Mouse (Mus musculus): ENCODE measurements around the gene Bmpr1b.

Bmpr1b gene

DNA sequence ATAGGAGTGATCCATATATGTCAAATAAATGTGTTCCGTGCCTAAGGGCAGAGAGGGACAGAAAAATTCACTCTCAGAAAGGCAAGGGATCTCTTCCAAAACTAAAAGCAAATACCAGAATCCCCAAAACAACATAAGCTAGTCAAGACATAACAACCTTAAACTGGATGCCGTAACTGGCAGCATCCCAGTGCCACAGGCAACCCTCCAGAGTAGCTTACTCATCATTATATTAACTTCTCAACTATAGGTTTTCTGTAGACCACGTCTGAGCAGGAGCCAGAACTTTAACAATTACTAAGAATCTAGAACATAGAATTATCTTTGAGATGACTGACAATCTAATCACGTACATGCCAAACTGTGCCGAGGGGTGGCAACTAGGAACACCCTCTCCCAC is 128.9 kb downstream of the Bmpr1b start:
- DNase-seq (ENCODE audit: low spot score in 2 of 2) = no peak

GRCm38 (mm10) chr3:142034160-142034559 is 135.1 kb downstream of the Bmpr1b start:
- no peak for DNase-seq (ENCODE audit: low spot score in 2 of 2)

- no peak for DNase-seq (ENCODE audit: low spot score in 2 of 2)
These were observed 149.5 kb downstream of the Bmpr1b start for GRCm38 (mm10) chr3:142019716-142020115.

- DNase-seq (ENCODE audit: low spot score in 2 of 2) = no peak
These were observed 184.7 kb downstream of the Bmpr1b start for GRCm38 (mm10) chr3:141984548-141984947.

DNA sequence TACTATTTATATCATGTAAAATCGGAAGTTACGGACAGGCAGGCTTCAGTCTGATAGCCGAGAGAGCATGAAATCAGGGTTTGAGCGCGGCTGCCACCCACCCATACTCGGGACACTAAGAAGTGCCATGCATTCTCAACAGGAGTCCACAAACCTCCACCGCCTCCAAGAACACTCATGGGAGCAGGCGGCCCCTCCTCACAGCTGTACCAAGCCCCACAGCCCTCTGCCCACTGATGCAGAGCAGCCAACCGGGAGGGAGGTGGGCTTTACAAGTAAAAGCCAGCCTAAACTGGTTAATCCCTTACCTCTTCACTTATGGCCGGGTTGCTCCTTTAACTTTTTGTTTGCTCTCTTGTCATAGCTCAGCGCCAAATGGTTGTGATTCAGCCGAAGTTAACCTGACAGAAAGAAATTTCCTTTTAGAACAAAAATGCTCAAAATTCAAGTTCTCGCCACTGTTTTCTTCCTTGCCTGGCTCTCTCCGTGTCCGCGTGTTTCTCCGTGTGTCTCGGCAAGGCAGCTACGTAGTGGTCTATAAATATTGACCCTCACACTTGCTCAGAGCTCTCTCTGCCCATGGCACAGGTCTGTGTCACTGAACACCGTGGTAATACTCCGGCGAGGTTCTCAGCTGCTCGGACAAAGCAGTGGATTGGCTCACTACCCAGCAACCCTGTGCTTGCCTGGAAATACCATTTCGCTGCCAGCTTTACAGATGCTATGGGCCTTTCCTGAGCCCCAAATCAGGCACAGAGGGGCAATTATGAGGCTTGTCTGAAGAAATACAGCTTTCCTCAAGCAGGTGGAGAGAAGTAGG is 187.4 kb downstream of the Bmpr1b start:
- DNase-seq (ENCODE audit: low spot score in 2 of 2) = no peak

DNA sequence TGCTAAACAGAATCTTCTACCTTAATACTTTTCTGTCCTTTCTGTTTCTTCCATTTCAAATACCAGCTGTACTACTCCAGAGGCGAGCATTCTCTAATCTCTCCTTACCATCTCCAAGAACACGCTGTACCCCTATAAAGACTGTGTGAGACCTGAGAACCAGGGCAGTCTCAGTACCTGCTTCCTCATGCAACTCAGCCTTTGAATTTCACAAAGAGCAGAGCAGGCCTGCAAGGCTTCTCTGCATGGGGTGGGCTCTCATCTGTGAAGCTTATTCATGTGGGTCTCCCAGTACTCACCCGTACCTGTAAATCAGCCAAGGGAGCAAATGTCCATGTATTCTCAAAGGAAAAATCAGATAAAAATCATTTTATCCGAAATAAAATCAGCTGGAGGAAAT is 203.0 kb downstream of the Bmpr1b start:
- DNase-seq (ENCODE audit: low spot score in 2 of 2) = no peak

DNA sequence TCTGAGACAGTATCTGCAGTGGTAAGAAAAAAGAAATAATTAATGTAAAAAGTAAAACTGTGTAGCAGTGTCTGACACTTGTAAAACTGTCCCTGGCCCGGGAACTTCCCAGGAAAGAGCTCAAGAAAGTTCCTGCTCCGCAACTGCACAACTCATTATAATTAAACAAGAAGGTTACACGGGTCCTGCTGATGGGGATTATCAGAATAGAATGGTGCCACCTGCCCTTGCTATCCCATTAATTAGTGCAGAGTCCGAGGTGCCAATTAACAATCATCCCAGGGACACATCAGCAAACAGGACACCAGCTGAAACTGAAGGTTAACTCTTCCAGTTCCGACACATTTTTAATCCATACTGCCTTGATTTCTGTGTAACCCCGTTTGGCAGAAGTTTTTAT is 216.3 kb downstream of the Bmpr1b start:
- no peak for DNase-seq (ENCODE audit: low spot score in 2 of 2)

GRCm38 (mm10) chr3:141950642-141951041 is 218.6 kb downstream of the Bmpr1b start:
- DNase-seq (ENCODE audit: low spot score in 2 of 2) = no peak

GRCm38 (mm10) chr3:141948506-141948905 is 220.7 kb downstream of the Bmpr1b start:
- DNase-seq (ENCODE audit: low spot score in 2 of 2) = no peak

DNA sequence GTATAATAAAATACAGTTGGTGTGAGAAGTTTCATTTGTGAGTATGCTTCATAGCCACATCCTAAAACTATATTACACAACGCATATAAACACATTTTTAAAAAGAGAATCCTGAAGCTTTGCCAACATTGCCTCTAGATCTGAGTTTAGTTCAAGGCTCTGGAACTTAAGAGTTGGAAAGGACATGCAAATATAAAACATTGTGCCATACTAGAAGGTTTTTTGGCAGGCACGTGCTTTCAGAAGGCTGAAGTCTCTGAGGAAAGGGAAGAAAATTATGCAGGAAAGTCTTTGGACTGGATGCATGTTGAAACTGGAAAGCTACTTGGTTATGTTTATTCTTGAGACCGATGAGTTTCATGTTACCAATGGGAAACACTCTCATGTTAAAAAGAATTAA is 221.1 kb downstream of the Bmpr1b start:
- DNase-seq (ENCODE audit: low spot score in 2 of 2) = no peak

DNA sequence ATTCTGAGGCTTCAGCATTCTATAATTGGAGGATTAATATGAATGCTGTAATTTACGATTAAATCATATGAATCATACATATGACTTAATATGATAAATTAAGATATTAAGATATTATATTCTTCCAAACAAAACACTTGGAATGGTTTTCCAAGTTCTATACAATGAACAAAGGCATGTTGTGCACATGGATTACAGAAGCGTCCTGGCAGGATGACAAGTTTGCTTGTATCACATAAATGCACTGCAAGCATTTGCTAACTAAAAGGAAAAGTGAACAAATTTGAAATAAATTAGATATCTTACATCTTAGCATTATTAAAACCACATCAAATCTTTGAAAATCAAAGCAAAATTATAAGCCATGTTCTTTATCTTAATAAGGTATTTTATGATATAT is 222.4 kb downstream of the Bmpr1b start:
- DNase-seq (ENCODE audit: low spot score in 2 of 2) = no peak

GRCm38 (mm10) chr3:141943317-141943742 is 225.9 kb downstream of the Bmpr1b start:
- DNase-seq (ENCODE audit: low spot score in 2 of 2) = no peak

DNA sequence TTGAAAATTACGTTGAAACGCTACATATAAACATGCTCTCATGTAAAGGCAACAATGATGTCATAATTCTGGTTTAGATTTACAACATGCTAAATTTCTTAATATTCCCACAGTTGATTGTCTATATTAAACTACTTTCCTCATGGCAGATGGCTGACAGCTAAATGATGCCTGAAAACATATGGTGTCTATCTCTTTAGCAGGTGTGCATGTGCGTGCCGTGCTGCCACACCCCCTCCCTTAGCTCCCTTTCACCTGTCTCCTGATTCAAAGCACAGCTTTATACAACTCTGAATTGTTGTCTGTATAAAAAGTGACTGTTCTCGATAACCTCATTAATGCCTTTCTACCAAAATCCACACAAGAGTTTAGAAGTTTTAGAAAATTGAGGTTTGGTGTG is 229.0 kb downstream of the Bmpr1b start:
- no peak for DNase-seq (ENCODE audit: low spot score in 2 of 2)

DNA sequence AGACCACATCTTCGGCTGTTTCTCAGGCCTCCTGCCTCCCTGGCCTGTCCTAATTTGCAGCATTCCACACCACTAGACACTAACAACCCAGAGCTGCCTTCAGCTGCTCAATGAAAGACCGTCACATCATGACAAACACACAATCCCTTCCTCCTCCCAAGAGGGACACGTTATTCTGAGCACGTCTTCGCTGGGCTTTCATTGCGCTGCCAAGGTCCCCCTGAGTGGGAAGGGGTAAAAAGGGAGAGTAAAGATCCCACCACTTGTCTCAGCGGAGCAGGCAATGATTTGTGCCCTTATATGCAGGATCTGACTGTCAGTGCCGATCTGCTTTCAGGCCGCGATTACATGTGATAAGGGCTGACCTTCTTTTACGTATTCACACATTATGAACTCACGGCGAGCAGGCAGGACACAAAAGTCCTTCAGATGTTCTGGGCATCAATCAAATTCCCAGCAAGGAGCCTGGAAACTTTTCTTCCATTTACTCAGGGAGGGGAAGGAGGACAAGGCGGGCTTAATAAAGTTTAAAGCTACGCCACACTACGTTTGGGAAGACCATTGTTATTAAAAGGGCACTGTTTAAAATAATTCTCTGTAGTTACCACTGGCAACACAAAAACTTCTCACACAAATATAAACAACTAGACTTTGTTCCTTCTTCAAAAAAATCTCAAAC is 232.5 kb downstream of the Bmpr1b start:
- no peak for DNase-seq (ENCODE audit: low spot score in 2 of 2)

DNA sequence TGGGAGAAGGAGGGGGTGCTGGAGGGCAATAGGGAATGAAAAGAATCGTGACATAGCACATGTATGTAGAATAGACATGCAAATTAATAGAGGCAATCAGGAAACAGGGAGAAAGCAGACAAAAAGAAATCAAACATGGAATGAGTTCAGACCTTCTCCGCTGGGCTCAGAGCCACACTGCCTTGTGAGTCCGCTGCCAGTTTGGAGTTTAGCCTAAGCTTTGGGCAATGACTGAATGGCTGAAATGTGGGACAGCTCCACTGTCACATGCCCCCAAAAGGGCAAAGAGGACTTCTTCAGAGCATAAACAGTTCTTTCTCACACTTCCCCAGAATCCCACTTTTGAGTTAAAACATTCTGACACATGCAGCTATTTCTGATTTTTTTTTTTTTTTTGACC is 236.3 kb downstream of the Bmpr1b start:
- DNase-seq (ENCODE audit: low spot score in 2 of 2) = no peak

DNA sequence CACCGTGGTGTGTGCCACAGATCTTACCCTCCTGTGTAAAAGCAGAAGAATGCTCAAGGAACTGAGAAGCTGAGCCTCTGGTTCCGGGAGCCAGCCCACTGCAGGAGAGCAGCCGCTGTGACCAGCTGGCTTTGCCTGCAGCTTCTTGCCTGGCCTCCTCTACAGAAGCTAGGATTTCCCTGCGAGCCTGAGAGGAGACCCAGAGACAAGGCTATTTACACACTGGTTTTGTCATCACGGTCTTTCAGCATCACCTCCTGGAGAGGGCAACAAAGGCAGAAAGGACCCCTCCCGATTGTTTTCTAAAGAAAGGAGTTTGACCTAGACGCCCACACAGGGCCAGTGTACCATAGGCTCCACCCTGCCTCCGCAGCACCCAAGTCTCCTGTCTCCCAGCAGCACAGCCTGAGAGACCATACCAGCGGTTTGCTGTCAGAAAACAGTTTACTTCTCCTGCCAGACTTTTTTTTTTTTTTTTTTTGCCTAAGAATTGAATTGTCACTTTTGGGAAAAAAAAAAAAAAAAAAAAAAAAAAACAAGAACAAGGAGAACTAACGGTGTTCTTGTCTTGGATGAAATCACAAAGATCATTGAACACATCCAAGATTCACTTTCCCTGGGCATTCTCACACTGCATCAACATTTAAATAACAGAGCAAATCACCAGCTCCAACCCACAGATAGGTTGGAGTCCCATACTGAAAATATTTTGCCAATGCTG is 237.7 kb downstream of the Bmpr1b start:
- DNase-seq (ENCODE audit: low spot score in 2 of 2) = no peak

DNA sequence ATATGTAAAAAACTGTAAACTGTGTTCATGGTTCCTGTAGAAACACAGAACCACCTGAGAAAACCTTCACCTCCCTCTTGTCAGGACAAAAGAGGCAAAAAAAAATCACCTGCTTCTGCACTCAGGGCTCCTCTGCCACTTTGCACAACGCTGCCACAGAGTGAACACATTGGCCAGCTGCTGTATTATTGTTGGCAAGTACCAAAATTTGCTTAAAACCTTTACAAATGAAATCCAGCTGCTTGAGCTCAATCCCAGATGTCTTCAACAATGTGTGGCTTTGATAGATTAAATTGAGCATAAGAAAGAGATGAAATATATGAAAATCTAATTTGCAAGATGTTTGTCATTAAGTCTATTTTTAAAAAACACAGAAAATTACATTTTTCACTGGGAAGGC is 245.8 kb downstream of the Bmpr1b start:
- no peak for DNase-seq (ENCODE audit: low spot score in 2 of 2)

DNA sequence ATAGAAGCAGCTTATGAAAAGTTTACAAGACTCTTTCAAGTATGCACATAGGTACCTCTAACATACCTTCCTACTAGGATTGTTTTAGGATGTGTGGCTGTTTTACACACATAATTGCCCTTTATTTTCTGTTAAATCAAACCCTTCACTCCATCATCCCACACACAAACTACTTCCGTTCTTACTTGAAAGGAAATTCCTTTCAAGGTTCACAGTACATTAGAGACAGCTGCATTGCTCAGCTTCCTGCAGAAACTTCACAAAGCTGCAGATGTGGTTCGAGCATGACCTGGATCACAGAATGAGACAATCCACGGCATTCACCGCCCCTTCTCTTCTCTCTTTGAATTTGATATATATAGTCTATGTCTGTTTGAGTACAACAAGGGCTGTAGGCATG is 248.1 kb downstream of the Bmpr1b start:
- no peak for DNase-seq (ENCODE audit: low spot score in 2 of 2)

GRCm38 (mm10) chr3:141919661-141920060 is 249.6 kb downstream of the Bmpr1b start:
- DNase-seq (ENCODE audit: low spot score in 2 of 2) = no peak

- no peak for DNase-seq (ENCODE audit: low spot score in 2 of 2)
These were observed 252.1 kb downstream of the Bmpr1b start for GRCm38 (mm10) chr3:141917166-141917565.

GRCm38 (mm10) chr3:141915995-141916394 is 253.2 kb downstream of the Bmpr1b start:
- no peak for DNase-seq (ENCODE audit: low spot score in 2 of 2)

DNA sequence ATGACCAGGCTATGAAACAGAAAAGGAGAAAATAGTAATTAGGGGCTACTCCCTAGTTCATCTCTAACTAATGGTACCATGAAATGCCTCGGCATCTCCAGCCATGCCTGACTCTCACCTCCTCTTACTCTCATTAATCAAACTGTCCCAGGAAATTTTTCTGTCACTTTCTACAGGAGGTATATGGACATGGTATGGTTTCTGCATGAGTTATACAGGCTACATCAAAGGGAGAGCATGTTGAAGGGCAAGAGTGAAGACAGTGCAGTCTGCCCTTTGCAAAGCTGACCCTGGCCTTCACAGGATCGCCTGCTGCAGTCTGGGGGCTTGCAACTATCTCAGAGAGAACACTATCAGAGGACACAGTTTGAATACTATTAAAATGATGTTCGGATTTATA is 254.6 kb downstream of the Bmpr1b start:
- no peak for DNase-seq (ENCODE audit: low spot score in 2 of 2)

GRCm38 (mm10) chr3:141909136-141909535 is 260.1 kb downstream of the Bmpr1b start:
- no peak for DNase-seq (ENCODE audit: low spot score in 2 of 2)

All from spleen, postnatal 10 days (tissue).